Comparison of ENCODE assay signal across 8 mouse cellular contexts in genomic region chr10:127618173-127618572, GRCm38 (mm10). TPM values are rescaled to one million over a fixed set of nuclear protein-coding genes. Genes with fewer than 3 reads are reported as not detected.
DNase-seq lines count a peak whose midpoint lies in the region; ATAC-seq and TF ChIP-seq lines count a peak whose summit lies in the region.

No protein-coding gene starts in this region.

- no peak overlapping the region for H3K4me3 ChIP-seq in liver, embryonic 16.5 days (ENCODE audit: low read depth, low read length)
- no peak overlapping the region for H3K4me3 ChIP-seq in thymus, adult 2 months (ENCODE audit: control insufficient read depth, insufficient read depth, low read length)

- peaks cover 36% of the 10 kb centered on the region for H3K27me3 ChIP-seq in liver, embryonic 16.5 days (ENCODE audit: control insufficient read depth, insufficient read depth, low read depth, low read length)
- H3K27me3 ChIP-seq in thymus, adult 2 months (ENCODE audit: control insufficient read depth, insufficient read depth, low read length), result no peaks in the 10 kb centered on the region

- H3K9ac ChIP-seq in liver, embryonic 16.5 days (ENCODE audit: low read depth, low read length), result no peak overlapping the region

- WGBS in liver, embryonic 16.5 days (ENCODE audit: insufficient replicate concordance), result 19% methylated on average over 6 of the region's 6 CpGs
- 64% methylated on average over 6 of the region's 6 CpGs for WGBS in thymus, adult 2 months

- peak overlapping the region; percentile 74 for H3K4me2 ChIP-seq in liver, embryonic 16.5 days (ENCODE audit: low read depth, low read length)

- H3K27ac ChIP-seq in liver, embryonic 16.5 days (ENCODE audit: low read length), result no peak overlapping the region
- H3K27ac ChIP-seq in thymus, adult 2 months (ENCODE audit: control insufficient read depth, insufficient read depth, low read length), result no peak overlapping the region

- peaks cover 19% of the 10 kb centered on the region for H3K4me1 ChIP-seq in liver, embryonic 16.5 days (ENCODE audit: control insufficient read depth, low read depth, low read length)
- H3K4me1 ChIP-seq in thymus, adult 2 months (replicated peaks; ENCODE audit: control insufficient read depth, insufficient read depth, low read length), result peaks cover 27% of the 10 kb centered on the region

- no peaks in the 10 kb centered on the region for H3K9me3 ChIP-seq in liver, embryonic 16.5 days (replicated peaks; ENCODE audit: control insufficient read depth, low read length)

- DNase-seq in cerebellum, adult 8-10 months, result peak; percentile 47
- DNase-seq in cerebellum, postnatal 4 days (ENCODE audit: low spot score in 2 of 2), result no peak
- DNase-seq in ovary, postnatal 36 days (ENCODE audit: low spot score), result peak; percentile 31
- DNase-seq in ovary, adult 18-20 months (ENCODE audit: low spot score), result no peak
- no peak for DNase-seq in right cerebral cortex, postnatal 14 days
- DNase-seq in thymus, adult 2 months, result no peak
- no peak for DNase-seq in frontal cortex, adult 2 months (ENCODE audit: extremely low spot score in 1 of 2, low spot score in 1 of 2)

- no peak for TF ChIP-seq CTCF in thymus, adult 2 months (IDR thresholded peaks at IDR 0.05; ENCODE audit: borderline replicate concordance, control insufficient read depth, extremely low read depth, insufficient read depth, low read length, poor library complexity)

- H3K36me3 ChIP-seq in liver, embryonic 16.5 days (ENCODE audit: control insufficient read depth, insufficient read depth), result no peaks in the 10 kb centered on the region
- no peaks in the 10 kb centered on the region for H3K36me3 ChIP-seq in thymus, adult 2 months (ENCODE audit: control insufficient read depth, insufficient read depth, low read length)

- no peak for ATAC-seq in liver, embryonic 16.5 days (ENCODE audit: low read depth)

- no peak for TF ChIP-seq POLR2A in thymus, adult 2 months (IDR thresholded peaks at IDR 0.05; ENCODE audit: control insufficient read depth, extremely low read depth, insufficient read depth, low read length, poor library complexity)

RNA-seq across cellular contexts. Expression of gene Lrp1, which starts 2.8 kb away (rescaled TPM):
- 31.9 and 36.3 TPM in 2 replicates for polyA plus RNA-seq in liver, embryonic 16.5 days (2015; fragmentation: Nextera tagmentation; extraction: Ambion mirVana)
- 35.3 and 40.3 TPM in 2 replicates for polyA plus RNA-seq in thymus, adult 2 months (2012; rRNA removed)
- polyA plus RNA-seq in frontal cortex, adult 2 months (2012; rRNA removed), result 279 and 283 TPM in 2 replicates

RNA-seq across cellular contexts. Expression of gene Stat6, which starts 24.6 kb away (rescaled TPM):
- polyA plus RNA-seq in liver, embryonic 16.5 days (2015; fragmentation: Nextera tagmentation; extraction: Ambion mirVana), result 14.8 and 17.7 TPM in 2 replicates
- polyA plus RNA-seq in thymus, adult 2 months (2012; rRNA removed), result 168 and 185 TPM in 2 replicates
- 11.0 and 11.9 TPM in 2 replicates for polyA plus RNA-seq in frontal cortex, adult 2 months (2012; rRNA removed)

RNA-seq across cellular contexts. Expression of gene Nemp1, which starts 48.5 kb away (rescaled TPM):
- 6.7 and 7.1 TPM in 2 replicates for polyA plus RNA-seq in liver, embryonic 16.5 days (2015; fragmentation: Nextera tagmentation; extraction: Ambion mirVana)
- polyA plus RNA-seq in thymus, adult 2 months (2012; rRNA removed), result 14.2 and 15.0 TPM in 2 replicates
- polyA plus RNA-seq in frontal cortex, adult 2 months (2012; rRNA removed), result 4.5 and 4.8 TPM in 2 replicates

RNA-seq across cellular contexts. Expression of gene Nab2, which starts 50.2 kb away (rescaled TPM):
- polyA plus RNA-seq in liver, embryonic 16.5 days (2015; fragmentation: Nextera tagmentation; extraction: Ambion mirVana), result 3.0 and 3.9 TPM in 2 replicates
- 69.3 and 79.2 TPM in 2 replicates for polyA plus RNA-seq in thymus, adult 2 months (2012; rRNA removed)
- 38.2 and 46.1 TPM in 2 replicates for polyA plus RNA-seq in frontal cortex, adult 2 months (2012; rRNA removed)

Comparison
In these comparisons a context has a peak if more than half of its experiments do, and no peak if none do; other contexts are left out.
1. DNase-seq: peak in cerebellum, adult 8-10 months (single experiment) and ovary, postnatal 36 days (single experiment); none in cerebellum, postnatal 4 days (0 of 2), ovary, adult 18-20 months (single experiment), right cerebral cortex, postnatal 14 days (single experiment), thymus, adult 2 months (single experiment) and frontal cortex, adult 2 months (0 of 2).